Mouse (Mus musculus) retina, embryonic 14.5 days (tissue): ENCODE data around the gene Nudt2.
A peak's percentile ranks its signal among the peaks of the same experiment; 100 is the strongest.

Experiments used
- DNase-seq: peaks from one replicate; pipeline ENCODE4 v3.0.0-alpha.2; 2015; ENCODE audit warnings: low spot score

Gene Nudt2

GRCm38 (mm10) chr4:41494378-41494777 lies 29.4 kb downstream of the Nudt2 start:
- no peak for DNase-seq

- no peak for DNase-seq
These were observed 30.1 kb downstream of the Nudt2 start for GRCm38 (mm10) chr4:41495076-41495475.

GRCm38 (mm10) chr4:41495850-41496249 lies 30.9 kb downstream of the Nudt2 start:
- no peak for DNase-seq

GRCm38 (mm10) chr4:41497046-41497445 lies 32.1 kb downstream of the Nudt2 start:
- no peak for DNase-seq

- DNase-seq = peak; percentile 43
These were observed 32.6 kb downstream of the Nudt2 start for GRCm38 (mm10) chr4:41497579-41497978.

- no peak for DNase-seq
These were observed 33.3 kb downstream of the Nudt2 start for GRCm38 (mm10) chr4:41497995-41498845.

GRCm38 (mm10) chr4:41498921-41499391 lies 34.0 kb downstream of the Nudt2 start:
- DNase-seq = peak; percentile 65

- DNase-seq = no peak
These were observed 34.7 kb downstream of the Nudt2 start for GRCm38 (mm10) chr4:41499619-41500018.

GRCm38 (mm10) chr4:41500787-41501186 lies 35.8 kb downstream of the Nudt2 start:
- DNase-seq = no peak

GRCm38 (mm10) chr4:41502171-41502940 lies 37.4 kb downstream of the Nudt2 start:
- peak; percentile 57 for DNase-seq

- peak; percentile 96 for DNase-seq
These were observed 38.0 kb downstream of the Nudt2 start, which contains the start of gene AI464131 for GRCm38 (mm10) chr4:41502986-41503412. AI464131 (minus strand) TSS chr4:41503076.

GRCm38 (mm10) chr4:41504325-41504724 lies 39.4 kb downstream of the Nudt2 start:
- DNase-seq = no peak

- no peak for DNase-seq
These were observed 40.2 kb downstream of the Nudt2 start for GRCm38 (mm10) chr4:41505131-41505551.

- peak; percentile 72 for DNase-seq
These were observed 41.2 kb downstream of the Nudt2 start for GRCm38 (mm10) chr4:41506156-41506555.

GRCm38 (mm10) chr4:41506906-41507305 lies 42.0 kb downstream of the Nudt2 start:
- peak; percentile 90 for DNase-seq

GRCm38 (mm10) chr4:41507326-41507924 lies 42.5 kb downstream of the Nudt2 start:
- DNase-seq = peak; percentile 35

GRCm38 (mm10) chr4:41507998-41508397 lies 43.0 kb downstream of the Nudt2 start:
- no peak for DNase-seq

GRCm38 (mm10) chr4:41513309-41513708 lies 48.4 kb downstream of the Nudt2 start:
- no peak for DNase-seq

- DNase-seq = no peak
These were observed 48.8 kb downstream of the Nudt2 start for GRCm38 (mm10) chr4:41513714-41514113.

- DNase-seq = no peak
These were observed 52.3 kb downstream of the Nudt2 start, which contains the start of gene 1110017D15Rik for GRCm38 (mm10) chr4:41517233-41517632. 1110017D15Rik (minus strand) TSS chr4:41517333.

GRCm38 (mm10) chr4:41518349-41518748 lies 53.4 kb downstream of the Nudt2 start:
- no peak for DNase-seq

- DNase-seq = no peak
These were observed 54.2 kb downstream of the Nudt2 start for GRCm38 (mm10) chr4:41519195-41519594.
